Mouse (Mus musculus) layer of hippocampus, adult 9-10 months (tissue): ENCODE data around the gene Cd300lg.

Experiments used
- DNase-seq: peaks from one replicate; pipeline ENCODE4 v3.0.0; 2022; ENCODE audit warnings: low spot score

Cd300lg gene

GRCm38 (mm10) chr11:102025991-102026660 lies 15.2 kb upstream of the Cd300lg start:
- no peak for DNase-seq

DNA sequence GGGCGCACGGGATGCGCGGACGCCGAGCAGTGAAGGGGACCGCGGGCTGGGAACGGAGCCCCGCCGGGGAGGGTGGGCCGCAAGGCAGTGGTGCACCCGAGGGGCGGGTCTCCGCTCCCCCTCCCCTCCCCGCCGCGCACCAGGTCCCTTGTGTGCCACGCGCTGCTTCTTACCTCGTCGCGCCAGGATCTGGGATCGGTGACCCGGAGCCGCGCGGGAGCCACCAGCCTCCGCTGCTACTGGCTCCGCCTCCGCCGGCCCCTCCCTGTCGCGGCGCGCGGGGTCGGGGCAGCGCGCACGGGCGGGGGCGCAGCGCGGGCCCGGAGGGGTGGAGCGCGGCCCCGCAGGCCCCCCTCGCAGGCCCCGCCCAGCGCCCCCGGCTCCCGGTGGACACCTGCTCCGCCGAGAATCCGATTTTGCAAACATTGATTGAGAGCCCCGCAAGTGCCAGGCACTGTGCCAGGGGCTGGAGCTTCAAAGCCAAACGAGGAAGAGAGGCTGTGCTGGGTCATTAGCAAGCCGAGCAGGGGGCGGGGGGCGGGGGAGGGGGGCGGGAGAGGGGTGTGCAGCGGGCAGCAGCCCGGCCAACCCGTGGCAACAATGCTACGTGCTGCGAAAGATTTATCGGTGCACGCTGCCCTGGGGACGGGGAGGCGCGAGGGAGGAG lies 14.5 kb upstream of the Cd300lg start:
- DNase-seq = no peak

- DNase-seq = no peak
These were observed 13.8 kb upstream of the Cd300lg start for GRCm38 (mm10) chr11:102027361-102028017.

GRCm38 (mm10) chr11:102028087-102028816 lies 13.1 kb upstream of the Cd300lg start, which contains the start of gene Mpp3:
Gene Mpp3 (minus strand): TSS chr11:102028461.
- DNase-seq = no peak

GRCm38 (mm10) chr11:102029304-102029703 lies 12.0 kb upstream of the Cd300lg start:
- DNase-seq = no peak

- no peak for DNase-seq
These were observed 11.3 kb upstream of the Cd300lg start for GRCm38 (mm10) chr11:102029966-102030365.

- DNase-seq = no peak
These were observed 10.2 kb upstream of the Cd300lg start for GRCm38 (mm10) chr11:102031149-102031548.

- DNase-seq = no peak
These were observed 8.2 kb upstream of the Cd300lg start for GRCm38 (mm10) chr11:102033055-102033591.

GRCm38 (mm10) chr11:102034887-102035286 lies 6.4 kb upstream of the Cd300lg start:
- no peak for DNase-seq

DNA sequence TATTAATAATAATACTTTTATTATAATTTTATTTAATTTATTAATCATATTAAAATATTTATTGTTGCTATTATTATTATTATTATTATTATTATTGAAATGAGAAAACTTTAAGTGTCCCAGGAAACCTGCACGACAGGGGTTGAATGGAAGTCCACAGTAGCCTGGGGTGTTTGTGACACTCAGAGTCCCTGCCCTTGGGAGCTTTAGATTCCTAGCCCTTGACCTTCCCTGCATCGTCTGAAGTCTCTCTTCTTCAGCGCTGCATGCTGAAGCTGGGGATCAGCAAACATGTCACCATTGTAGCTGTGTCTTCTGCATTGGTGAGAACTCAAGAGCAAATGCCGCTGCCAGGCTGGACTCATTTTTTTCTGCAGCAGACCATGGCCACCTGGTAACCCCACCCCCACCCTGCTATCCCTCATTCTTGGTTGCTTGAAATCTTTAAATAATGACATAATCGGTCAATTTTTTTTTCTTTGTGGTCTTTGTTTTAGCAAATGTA lies 5.8 kb upstream of the Cd300lg start:
- no peak for DNase-seq

- no peak for DNase-seq
These were observed 5.0 kb upstream of the Cd300lg start for GRCm38 (mm10) chr11:102036336-102036735.

GRCm38 (mm10) chr11:102037789-102038188 lies 3.5 kb upstream of the Cd300lg start:
- no peak for DNase-seq

- DNase-seq = no peak
These were observed 1.7 kb upstream of the Cd300lg start for GRCm38 (mm10) chr11:102039487-102040137.

GRCm38 (mm10) chr11:102040138-102040524 lies 1.2 kb upstream of the Cd300lg start:
- DNase-seq = peak; percentile 50

DNA sequence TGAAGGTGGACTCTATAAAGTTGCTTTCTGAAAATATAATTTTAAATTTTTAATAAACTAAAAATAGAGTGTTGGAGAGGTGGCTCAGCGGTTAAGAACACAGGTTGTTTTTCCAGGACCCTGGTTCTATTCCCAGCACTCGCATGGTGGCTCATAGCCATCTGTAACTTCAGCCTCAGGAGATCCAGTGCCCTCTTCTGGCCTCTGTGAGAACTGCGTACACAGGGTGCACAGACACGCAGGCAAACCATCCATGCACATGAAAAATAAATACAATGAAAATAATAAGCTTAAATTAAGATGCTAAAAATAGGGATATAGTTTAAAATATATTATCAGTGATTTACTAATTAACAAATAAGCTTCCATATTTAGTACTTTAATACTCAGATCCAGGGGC lies 663 bp upstream of the Cd300lg start:
- DNase-seq = no peak

GRCm38 (mm10) chr11:102042971-102043370 lies 1.7 kb downstream of the Cd300lg start:
- DNase-seq = no peak

DNA sequence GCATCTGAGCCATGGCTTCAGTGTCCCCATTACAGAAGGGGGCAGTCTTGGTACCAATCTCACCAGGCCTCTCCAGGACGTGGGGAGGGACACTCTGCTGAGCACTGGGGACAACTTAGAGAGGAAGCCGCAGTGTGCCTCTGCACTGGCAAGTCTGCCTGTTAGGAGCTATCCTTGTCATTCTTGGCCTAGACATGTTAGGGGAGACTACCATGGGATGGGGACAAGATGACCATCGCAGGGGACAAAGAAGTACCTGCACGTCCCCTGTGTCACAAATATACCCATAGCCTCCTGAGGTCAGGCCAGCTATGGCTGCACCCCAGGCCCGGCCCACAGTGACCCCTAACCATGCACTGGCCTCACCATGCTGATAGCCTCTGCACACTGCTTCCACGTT lies 2.1 kb downstream of the Cd300lg start:
- DNase-seq = no peak

DNA sequence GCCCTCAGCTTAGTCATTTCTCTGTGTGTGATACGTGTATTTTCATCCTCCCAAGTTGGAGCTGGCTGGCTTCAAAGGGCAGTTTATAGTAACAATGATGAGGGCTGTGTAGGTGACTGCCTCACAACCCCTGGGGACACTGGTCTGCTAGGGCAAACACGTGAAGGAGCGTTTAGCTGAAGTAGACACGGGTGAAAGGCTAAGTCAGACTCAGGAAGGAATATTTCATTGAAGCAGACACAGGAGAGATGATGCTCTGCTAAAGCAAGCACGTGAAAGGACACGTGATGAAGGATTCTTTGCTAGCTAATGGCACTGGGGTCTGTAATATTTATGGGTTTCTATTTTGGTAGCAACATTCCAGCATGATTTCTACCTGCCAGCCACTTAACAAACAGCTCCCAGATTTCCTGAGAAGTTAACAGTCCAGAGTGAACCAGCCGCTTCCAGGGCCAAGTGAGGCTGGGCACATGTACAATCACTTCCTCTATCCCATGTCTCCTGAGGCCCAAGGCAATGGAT lies 3.4 kb downstream of the Cd300lg start:
- DNase-seq = no peak

- DNase-seq = no peak
These were observed 5.3 kb downstream of the Cd300lg start for GRCm38 (mm10) chr11:102046607-102047006.

DNA sequence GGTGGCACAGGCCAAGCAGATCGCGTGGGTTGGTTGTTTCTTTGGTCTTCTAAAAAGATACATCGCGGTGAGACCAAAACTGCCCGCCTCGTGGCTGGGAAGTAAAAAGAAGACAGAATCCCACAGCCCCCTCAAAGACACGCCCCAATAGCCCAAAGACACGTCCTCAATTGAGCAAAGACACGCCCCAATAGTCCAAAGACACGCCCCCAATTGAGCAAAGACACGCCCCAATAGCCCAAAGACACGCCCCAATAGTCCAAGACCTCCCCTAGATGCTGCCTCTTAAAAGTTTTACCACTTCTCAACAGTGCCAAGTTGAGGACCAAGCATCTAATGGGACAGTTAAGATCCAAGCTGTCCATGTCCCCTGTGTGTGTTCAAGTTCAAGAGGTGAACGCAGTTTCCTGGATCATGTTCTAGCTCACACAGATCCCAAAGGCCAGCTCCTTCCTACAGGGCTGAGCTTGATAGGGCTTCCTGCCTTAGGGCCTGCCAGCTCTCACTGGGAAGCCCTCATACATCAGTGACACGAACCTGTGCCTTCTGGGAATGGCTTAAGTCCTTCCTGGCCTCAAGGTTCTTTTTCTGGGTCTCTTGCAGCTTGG lies 8.7 kb downstream of the Cd300lg start:
- DNase-seq = no peak

DNA sequence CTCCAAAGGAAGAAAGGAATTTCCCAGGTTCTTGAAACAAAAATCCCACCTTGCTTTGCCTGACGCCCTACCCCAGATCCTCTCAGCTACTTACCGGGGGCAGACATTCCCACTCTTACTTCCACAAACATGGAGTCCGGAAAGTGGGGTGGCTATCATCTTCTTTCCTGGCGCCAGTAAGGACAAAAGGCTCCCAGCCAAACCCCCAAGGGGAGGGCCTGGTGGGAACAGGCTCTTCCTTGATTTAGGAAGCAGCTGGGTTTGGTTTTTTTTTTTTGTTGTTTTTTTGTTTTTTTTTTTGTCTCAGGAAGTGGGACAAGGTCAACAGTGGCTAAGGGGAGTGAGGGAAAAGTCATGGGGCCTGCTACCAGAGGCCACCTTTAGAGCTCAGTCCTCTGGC lies 10.2 kb downstream of the Cd300lg start:
- no peak for DNase-seq
